Mouse (Mus musculus): ENCODE results near the gene Galns.
"Not testable (repeated sequence)": the region's sequence is repeated elsewhere in the genome, so short reads cannot be mapped to it uniquely, and the experiment has no call there.

Galns gene

GRCm38 (mm10) chr8:122593240-122593639, 18.0 kb downstream of the Galns start:
- no peak for DNase-seq (ENCODE audit: low spot score)

GRCm38 (mm10) chr8:122586749-122587148, 24.5 kb downstream of the Galns start:
- no peak for DNase-seq (ENCODE audit: low spot score)

- DNase-seq (ENCODE audit: low spot score), result no peak
Measured at GRCm38 (mm10) chr8:122586171-122586570, 25.1 kb downstream of the Galns start.

GRCm38 (mm10) chr8:122585411-122585891, 25.8 kb downstream of the Galns start:
- DNase-seq (ENCODE audit: low spot score), result no peak

- no peak for DNase-seq (ENCODE audit: low spot score)
Measured at GRCm38 (mm10) chr8:122584981-122585380, 26.3 kb downstream of the Galns start.

- DNase-seq (ENCODE audit: low spot score), result no peak
Measured at GRCm38 (mm10) chr8:122580926-122581325, 30.3 kb downstream of the Galns start.

- DNase-seq (ENCODE audit: low spot score), result no peak
Measured at GRCm38 (mm10) chr8:122579196-122579595, 32.1 kb downstream of the Galns start.

GRCm38 (mm10) chr8:122577116-122577515, 34.1 kb downstream of the Galns start:
- no peak for DNase-seq (ENCODE audit: low spot score)

GRCm38 (mm10) chr8:122576648-122577022, 34.6 kb downstream of the Galns start, which contains the start of gene Aprt:
TSS of gene Aprt (minus strand) at chr8:122576909.
- DNase-seq (ENCODE audit: low spot score), result peak; percentile 97

- DNase-seq (ENCODE audit: low spot score), result no peak
Measured at GRCm38 (mm10) chr8:122575735-122576647, 35.3 kb downstream of the Galns start.

GRCm38 (mm10) chr8:122575286-122575685, 36.0 kb downstream of the Galns start:
- DNase-seq (ENCODE audit: low spot score), result no peak

- no peak for DNase-seq (ENCODE audit: low spot score)
Measured at GRCm38 (mm10) chr8:122574667-122575251, 36.5 kb downstream of the Galns start.

GRCm38 (mm10) chr8:122574264-122574663, 37.0 kb downstream of the Galns start:
- DNase-seq (ENCODE audit: low spot score), result no peak

GRCm38 (mm10) chr8:122573577-122573976, 37.7 kb downstream of the Galns start:
- DNase-seq (ENCODE audit: low spot score), result no peak

GRCm38 (mm10) chr8:122573176-122573575, 38.1 kb downstream of the Galns start:
- DNase-seq (ENCODE audit: low spot score), result not testable (repeated sequence)

GRCm38 (mm10) chr8:122572751-122573150, 38.5 kb downstream of the Galns start:
- DNase-seq (ENCODE audit: low spot score), result no peak

GRCm38 (mm10) chr8:122571750-122572267, 39.5 kb downstream of the Galns start:
- no peak for DNase-seq (ENCODE audit: low spot score)

- no peak for DNase-seq (ENCODE audit: low spot score)
Measured at GRCm38 (mm10) chr8:122571153-122571552, 40.1 kb downstream of the Galns start.

- no peak for DNase-seq (ENCODE audit: low spot score)
Measured at GRCm38 (mm10) chr8:122569996-122570395, 41.3 kb downstream of the Galns start.

- DNase-seq (ENCODE audit: low spot score), result no peak
Measured at GRCm38 (mm10) chr8:122569329-122569728, 41.9 kb downstream of the Galns start.

- no peak for DNase-seq (ENCODE audit: low spot score)
Measured at GRCm38 (mm10) chr8:122568881-122569309, 42.4 kb downstream of the Galns start.

GRCm38 (mm10) chr8:122568109-122568504, 43.2 kb downstream of the Galns start:
- no peak for DNase-seq (ENCODE audit: low spot score)
